Mouse (Mus musculus) monocyte, adult 5-6 weeks (primary cell): ENCODE measurements around the gene Fpgs. TPM values are rescaled to one million over a fixed set of nuclear protein-coding genes. Genes with fewer than 3 reads are reported as not detected.

Experiments
- ATAC-seq: fragments of 153-309, 156-312 bp; replicated peaks from 2 replicates; pipeline ENCODE4 v1.8.0; 2017; ENCODE audit warnings: mild to moderate bottlenecking; ENCODE audit not compliant: low TSS enrichment, insufficient number of reproducible peaks, severe bottlenecking, poor library complexity, low FRiP score
- total RNA-seq: library from RNA; stranded (forward); fragments of 200-1000, 200-491, 200-594 nt; gene quantifications from 3 replicates; pipeline ENCODE4 v1.2.3, GENCODE M21; 2017

Fpgs gene
- total RNA-seq, 1 experiment from 2014 or later, result 6.4 TPM

DNA sequence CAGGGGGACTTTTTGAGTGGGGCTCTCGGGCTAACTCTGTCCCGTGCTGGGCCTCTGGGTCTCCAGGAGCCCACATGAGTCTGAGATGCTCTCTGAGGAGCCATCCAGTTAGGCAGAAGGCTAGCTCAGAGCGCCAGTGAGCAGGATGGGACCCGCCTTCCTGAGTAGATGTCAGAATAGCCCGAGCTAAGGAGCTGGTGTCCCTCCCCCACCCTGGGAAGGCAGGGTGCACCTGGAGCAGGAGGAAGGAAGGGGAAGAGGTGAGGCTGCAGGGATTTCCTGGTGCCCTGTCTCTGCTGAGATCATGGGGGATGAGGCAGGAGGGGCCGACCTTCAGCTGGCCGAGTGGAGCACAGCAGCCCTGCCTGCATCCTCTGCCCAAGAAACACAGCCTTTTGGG lies 24.5 kb upstream of the Fpgs start:
- no peak for ATAC-seq

DNA sequence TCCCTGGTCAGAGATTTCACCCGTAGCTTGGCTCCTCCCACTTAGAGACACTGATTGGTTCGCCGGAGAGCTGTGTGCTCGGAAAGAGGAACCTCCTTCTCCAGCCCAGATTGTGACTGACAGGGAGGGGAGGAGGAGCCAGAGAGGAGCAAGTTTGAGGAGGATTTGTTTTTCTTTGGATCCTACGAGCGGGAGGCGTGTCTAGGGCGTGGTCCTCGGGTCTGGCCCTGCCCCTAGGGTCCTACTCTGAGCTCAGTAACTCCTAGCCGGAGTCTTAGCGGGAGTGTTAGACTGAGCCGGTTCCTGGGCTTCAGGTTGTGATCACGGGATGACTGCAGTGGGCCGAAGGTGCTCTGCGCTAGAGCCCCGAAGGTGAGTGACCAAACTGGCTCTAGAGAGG lies 23.5 kb upstream of the Fpgs start:
- peak; percentile 97 for ATAC-seq

DNA sequence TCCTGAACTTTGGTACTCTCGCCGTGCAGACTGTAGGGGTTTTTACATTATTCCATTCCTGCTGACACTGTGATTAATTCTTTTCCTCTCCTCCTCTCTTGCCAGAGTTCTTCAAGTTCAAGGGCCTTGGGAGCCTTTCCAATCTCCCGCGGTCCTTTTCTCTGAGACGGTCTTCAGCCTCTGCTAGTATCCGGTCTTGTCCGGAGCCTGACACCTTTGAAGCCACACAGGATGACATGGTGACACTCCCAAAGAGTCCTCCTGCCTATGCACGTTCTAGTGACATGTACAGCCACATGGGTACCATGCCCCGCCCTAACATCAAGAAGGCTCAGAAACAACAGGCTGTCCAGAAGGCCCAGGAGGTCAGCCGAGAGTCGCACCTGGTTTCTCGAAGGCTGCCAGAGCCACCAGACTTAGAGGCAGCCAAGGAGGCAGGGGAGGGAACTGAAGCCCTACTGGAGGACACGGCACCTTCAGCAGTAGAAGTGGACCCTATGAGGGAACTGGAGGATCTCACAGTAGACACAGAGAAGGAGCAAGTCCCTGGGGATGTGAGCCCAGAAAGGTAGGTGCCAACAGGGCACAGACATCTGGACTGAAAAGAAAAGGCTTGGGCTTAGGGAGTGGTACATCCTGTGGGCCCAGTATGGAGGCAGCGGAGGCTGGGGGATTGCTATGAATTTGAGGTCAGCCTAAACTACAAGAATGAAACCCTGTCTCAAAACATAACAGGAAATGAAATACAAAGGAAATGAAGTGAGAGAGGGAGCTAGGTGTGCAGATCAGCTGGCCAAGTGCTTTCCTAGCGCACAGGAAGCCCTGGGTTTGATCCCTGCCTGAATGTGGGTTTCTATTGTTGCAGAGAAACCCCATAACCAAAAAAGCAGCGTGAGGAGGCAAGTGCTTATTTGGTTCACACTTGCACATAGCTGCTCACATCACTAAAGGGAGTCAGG lies 21.2 kb upstream of the Fpgs start:
- no peak for ATAC-seq

DNA sequence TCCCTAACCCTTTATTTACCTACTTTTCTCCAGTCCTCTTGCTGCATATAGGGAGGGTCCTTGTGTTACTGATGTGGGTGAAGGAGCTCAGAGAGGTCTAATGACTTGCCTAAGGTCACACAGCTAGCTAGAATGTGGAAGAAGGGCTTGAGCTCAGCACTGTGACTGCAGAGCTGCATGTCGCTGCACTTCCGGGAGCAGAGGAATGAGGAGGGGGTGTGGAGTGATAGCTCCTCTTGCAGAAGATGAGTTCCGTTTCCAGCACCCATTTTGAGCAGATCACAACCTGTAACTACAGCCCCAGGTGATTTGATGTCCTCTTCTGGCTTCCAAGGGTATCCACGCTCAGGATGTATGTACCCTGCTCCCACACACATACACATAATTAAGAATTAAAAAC lies 20.2 kb upstream of the Fpgs start:
- ATAC-seq, result no peak

DNA sequence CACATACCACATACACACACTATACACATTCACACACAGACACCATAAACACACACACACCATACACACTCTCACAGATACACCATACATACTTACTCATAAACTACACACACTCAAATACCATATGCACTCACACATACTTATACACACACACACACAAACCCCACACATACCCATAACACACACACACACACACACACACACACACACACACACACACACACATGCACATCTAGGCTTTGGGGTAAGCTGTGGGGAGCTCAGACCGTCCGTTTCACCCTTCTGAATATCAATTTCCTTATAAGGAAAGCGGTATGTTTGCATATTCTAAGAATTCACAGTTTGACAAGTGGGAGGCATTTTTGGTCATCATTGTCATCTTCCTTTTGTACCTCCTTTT lies 18.6 kb upstream of the Fpgs start:
- ATAC-seq, result no peak

DNA sequence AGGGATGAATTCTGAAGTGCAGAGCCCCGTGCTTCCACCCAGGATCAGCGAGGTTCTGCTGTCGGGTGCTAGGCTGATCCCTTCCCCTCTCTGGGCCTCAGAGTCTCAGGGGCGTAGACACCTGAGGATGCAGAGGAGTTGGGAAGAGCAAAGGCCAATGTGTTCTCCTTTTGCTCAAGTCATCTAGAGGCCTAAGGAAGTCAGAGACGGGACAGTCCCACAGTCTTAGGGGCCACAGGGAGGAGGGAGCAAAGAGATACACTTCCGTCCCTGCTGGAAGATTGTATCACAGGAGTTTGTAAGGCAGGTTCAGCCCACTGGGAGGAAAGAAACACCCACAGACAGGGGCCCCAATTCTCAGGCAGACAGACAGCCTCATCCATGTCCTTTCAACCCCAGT lies 18.1 kb upstream of the Fpgs start:
- ATAC-seq, result peak; percentile 66

DNA sequence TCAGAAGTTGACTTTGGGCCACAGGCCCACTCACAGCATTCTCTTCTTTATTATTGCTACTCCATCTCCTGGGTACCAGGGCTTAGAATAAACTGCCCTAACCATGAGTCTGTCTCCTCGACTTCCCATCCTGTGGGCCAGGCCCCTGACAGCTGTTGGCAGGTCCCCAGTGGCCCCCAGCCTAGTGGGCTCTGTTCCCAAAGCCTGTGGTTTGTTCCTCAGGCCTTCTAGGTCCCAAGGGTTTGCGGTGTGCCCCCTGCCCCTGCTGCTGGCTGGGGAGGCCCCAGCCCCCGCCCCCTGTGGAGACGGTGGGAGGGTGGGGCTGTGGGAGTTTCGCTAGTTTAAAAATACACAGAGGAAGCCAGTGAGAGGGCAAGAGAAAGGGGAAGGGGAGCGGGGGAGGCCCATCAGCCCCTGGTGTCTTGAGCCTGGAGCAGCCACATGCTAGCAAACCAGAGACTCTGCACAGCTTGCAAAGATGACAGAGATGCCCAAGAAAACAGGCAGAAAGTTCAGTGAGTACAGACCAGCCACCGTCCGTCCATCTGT lies 16.8 kb upstream of the Fpgs start, which contains the start of gene Sh2d3c:
TSS of gene Sh2d3c (plus strand) at position 375 of the 549 bp plus-strand sequence.
- ATAC-seq, result peak; percentile 24

DNA sequence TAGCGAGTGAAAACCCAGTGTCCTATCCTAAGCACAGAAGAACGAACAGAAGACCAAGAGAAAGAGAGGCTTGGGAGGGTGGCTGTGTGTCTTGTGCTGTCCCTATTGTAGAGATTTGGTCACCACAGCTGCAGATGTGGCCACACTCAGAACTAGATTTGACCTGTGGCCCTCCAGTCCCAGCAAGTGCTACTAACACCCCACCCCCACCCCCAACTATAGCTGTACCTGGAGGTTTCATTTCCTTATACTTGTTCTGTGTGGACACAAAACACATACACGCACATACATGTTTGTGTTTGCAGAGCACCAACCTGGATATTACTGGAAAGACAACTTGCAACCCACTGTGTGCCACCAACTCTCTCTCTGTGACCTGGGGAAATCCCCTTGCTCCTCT lies 16.1 kb upstream of the Fpgs start:
- ATAC-seq, result no peak

DNA sequence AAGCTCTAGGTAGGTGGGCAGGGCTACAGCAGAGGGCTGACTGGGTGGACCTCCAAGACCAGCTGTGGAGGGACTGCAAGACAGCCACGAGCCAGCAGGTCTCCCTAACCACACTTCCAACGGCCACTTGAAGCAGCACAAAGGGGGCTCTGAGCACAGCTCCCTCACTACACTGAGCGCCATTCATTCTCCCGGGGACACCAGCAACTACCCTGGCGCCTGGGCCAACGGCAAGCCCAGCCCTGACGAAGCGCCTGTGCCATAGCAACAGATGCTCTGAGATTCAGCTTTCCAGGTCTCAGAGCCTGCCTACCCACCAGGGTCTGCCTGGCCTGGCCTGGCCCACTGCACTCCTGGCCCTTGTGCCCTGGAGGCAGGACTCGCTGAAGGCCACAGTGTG lies 14.8 kb upstream of the Fpgs start:
- no peak for ATAC-seq

DNA sequence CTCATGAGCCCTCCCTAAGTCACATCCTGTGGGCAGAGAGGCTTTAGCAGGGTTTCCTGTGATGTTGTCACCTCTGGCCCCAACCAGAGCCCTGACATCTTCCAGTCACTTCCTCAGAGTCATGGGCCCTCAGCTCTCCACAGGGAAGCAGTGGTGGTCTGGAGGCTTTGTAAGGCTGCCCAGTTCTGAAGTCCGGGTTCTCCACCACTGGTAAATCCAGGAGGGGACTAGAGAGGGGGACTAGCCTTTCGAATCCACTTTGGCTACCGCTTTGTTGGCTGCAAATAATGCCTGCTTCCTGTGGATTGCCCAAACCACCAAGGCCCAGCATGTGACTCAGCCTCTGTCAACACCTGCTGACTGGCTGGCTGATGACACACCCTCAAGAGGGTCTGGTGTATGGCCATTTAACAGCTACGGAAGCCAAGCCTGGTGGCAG lies 11.1 kb upstream of the Fpgs start:
- peak; percentile 60 for ATAC-seq

DNA sequence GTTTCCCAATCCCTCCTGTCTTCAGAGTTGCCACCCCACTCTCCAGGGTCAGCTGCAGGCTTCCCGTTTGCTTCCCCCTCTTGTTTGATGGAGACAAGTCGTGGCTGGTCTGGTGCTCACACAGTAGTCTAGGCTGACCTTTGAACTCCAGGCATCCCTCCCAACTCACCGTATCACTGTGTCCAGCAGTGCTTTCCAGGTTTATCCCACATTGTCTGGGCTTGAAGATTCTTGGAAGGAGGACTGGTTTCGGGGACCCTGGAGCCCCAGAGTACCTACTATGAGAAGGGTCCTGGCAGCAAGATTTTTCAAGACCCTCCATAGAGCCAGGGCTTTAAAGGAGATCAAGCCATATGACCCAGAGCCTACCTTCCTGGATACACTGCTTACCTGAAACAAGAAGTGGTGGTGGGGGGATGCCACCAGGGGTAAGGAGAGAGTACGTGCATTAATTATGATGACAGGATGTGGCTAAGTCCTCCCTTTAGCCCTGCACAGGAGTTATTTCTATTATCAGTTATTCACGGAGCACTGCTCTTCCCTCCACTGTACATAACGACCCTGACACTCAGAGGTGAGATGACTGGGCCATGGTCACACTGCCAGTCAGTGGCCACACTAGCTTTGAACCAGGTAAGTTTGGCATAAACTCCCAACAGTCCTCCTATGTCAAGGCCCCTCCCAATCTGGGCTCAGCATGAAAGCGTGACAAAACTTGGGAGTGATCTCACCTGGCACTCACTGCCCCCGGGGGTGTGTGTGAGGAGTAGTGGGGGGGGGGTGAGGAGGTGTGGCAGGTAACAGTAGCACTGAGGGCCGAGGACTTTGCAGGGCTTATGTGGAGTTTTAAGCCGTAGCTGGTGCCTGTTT lies 10.4 kb upstream of the Fpgs start:
- ATAC-seq, result no peak

DNA sequence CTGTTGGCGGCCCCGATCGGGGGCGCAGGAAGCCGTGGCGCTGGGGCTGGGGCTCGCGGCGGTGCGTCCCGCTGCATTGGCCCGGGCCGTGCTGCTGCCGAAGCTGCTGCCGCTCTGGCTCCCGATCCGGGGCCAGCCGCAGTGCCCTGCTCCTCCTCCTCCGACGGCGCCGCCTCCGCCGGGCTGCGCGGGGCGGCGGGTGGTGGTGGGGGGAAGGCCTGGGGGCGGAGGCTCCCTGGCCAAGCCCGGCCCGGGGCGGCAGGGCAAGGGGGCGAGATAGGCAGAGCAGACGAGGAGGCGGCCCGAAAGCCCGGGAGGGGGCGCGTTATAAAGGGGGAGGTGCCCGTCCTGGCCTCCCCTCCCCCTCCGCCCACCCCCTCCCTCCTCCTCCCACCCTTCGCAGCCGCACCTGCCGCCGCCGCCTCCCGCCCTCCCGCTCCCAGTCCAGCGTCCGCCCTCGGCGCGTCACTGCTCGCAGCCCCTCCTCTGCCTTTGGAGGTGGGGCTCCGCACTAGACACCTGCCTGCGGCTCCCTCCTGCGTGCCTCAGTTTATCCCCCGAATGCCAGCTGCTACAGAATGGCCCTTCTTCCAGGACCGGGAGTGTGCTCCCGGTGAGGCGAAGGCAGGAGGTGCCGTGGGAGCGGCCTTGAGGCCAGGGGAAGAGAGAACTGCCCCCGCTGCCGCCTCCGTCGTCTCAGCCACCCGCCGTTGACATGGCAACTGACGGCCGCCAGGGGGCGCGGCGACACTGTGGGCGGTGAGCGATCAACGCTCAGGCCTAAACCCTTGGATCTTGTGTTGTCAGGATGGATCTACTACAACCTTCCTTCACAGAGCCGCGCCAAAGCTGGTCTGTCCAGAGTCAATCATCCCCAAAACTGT lies 9.2 kb upstream of the Fpgs start, which contains the start of gene Cdk9:
TSS of gene Cdk9 (minus strand) at position 143 of the 884 bp plus-strand sequence.
- peak; percentile 24 for ATAC-seq

DNA sequence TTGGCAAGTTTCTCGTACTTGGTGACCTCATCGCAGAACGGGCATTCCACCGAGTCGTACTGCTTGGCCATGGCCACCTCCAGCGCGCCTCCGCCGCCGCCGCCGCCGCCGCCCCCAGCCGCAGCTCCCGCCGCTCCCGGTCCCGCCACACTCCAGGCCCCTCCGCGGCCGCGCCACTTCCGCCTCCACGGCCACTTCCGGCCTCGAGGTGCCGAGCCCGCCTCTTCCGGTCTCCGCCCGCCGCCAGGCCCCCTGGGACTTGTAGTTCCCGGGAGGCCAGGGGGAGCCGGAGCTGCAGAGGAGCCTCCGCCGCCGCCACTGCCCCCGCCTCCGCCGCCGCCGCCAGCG lies 8.6 kb upstream of the Fpgs start:
- ATAC-seq, result peak; percentile 29; the same call in 1 of the 2 replicates

DNA sequence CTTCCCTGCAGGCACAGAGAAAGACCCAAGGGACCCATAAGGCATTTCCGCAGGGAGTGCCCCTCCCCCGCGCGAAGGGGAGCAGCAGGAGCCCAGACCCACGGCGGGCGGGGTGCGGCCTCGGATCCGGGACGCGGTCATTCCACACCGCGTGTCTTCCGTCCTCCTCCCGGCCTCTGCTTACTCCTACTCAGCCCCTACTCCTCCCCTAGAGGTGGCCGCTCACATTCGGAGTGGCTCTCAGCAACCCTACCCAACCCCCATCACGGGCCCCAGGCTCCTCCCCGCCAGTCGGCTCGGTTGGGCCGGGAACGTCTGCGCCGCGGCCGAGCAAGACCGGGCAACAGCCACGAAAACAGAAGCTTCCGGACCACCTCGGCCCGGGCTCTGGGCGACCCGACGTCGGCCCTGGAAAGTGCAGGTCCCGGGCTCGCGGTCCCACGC lies 8.2 kb upstream of the Fpgs start:
- peak; percentile 10; the same call in 1 of the 2 replicates for ATAC-seq

DNA sequence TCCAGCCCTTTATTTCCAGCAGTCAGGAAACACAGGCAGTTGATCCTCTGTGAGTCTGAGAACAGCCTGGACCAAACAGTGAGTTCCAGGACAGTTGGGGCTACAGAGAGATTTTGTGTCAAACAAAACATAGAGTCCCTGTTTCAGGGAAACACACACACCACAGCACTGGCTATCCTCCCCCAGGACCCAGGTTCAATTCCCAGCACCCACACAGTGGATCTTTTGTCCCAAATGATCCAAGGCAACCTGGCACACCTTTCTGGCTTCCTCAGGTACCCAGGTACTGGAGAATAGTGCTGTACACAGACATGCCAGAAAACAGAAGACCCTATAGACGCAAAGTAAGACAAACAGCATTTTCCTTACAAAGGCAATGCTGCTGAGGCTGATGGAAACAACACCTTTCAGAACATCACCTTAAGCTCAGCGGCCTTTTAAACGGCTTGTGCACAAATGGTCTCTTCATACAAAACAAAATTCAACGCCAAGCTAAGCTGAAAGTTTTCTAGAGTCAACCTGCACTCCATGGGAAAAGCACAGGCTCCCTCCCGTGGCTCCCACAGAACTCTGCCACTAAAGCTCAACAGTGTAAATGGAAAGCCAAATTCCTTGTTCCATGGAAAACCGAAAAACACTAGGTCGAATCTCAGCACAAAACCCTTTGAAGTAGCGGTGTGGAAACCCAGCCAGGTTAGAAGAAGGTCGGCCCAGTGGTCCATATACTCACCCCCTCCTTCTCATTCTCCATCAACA lies 7.5 kb upstream of the Fpgs start:
- no peak for ATAC-seq

DNA sequence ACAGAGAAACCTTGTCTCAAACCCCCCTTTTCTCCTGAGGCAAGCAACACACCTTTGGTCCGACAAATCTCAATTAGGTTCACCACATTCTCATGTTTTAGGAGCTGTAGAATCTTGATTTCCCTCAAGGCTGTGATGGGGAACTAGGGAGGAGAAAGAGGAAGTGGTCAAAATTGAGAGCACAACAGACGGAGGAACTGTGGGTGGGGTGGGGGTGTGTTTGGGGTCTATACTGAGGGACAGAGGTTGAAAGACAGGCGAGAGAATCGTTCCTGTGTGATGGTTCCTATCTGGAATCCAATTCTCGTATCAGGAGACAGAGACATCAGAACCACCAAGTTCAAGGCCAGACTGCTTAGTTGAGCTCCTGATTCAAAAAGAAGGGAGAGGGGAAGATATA lies 6.5 kb upstream of the Fpgs start:
- no peak for ATAC-seq

DNA sequence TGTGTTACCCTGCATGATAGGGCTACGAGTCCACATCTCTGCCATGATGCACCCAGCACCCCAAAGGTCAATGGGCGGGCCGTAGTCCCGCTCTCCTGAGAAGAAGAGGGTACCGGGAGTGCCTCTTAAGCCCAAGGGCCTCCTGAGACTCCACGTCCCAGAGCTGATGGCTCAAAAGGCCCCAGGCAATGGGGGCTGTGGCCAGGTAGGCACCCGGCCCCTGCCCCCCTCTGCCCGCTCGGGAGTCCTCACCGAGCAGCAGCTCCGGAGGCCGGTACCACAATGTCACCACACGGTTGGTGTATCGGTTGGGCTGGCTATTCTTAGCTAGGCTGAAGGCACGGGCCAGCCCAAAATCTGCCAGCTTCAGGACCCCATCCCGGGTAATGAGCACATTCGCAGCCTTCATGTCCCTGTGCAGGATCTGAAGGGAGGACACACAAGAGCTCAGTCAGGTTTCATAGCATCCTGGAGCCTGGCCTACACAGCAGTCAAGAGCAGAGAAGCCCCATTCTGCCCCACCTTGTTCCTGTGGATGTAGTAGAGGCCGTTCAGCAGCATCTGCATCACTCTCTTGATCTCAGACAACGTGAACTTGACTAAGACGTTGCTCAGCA lies 5.7 kb upstream of the Fpgs start:
- no peak for ATAC-seq
